Mouse (Mus musculus) adrenal gland, postnatal 14 days (tissue): ENCODE data around the gene Frmd8. TPM values are rescaled to one million over a fixed set of nuclear protein-coding genes. Genes with fewer than 3 reads are reported as not detected.

Experiments used
- DNase-seq: peaks from one replicate; pipeline ENCODE4 v3.0.0; 2021; ENCODE audit warnings: mixed read lengths
- long read RNA-seq, 2 experiments: library from polyadenylated mRNA; stranded (forward); transcript quantifications; one replicate each; pipeline ENCODE4 v2.0.0; 2021
- total RNA-seq: library from RNA; stranded (reverse); gene quantifications from 2 replicates; pipeline ENCODE4 v1.2.3, GENCODE M21; 2021

The Frmd8 gene
- 26.0 and 34.5 TPM in 2 replicates for total RNA-seq
- long read RNA-seq, experiment 1, full-length matches to known transcripts, result 78 of 107 reads
- long read RNA-seq, experiment 1, partial matches to known transcripts, result 8 of 107 reads
- long read RNA-seq, experiment 1, other reads (novel, unspliced or antisense), result 21 of 107 reads
- long read RNA-seq, experiment 2, full-length matches to known transcripts, result 33 of 50 reads
- long read RNA-seq, experiment 2, partial matches to known transcripts, result 4 of 50 reads
- long read RNA-seq, experiment 2, other reads (novel, unspliced or antisense), result 13 of 50 reads

DNA sequence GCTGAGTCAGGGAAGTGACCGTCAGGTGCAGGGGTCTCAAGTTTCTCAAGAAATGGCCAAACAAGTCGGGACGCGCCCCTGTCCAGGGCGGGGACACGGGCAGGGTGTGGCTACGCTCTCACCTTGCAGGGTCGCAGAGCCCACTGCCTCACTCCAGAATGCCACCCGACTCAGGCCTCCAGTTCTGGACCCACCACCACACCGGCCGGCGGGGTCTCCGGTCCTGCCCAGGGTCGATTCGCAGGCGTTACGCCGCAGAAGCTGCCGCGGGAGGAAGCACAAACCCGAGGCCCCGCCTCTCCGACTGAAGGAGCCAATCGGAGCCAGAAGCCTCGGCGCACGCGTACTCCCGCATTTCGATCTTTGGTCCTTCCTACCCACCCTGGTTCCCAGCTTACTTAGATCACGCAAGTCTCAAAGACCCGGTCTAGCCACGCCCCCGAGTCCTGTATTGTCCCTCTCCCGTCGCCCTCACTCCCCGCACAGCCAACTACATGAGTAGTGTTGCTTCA lies at the start of gene Frmd8:
Gene Frmd8 (minus strand): TSS at position 306 of the 512 bp plus-strand sequence.
- DNase-seq, result peak; percentile 96

GRCm38 (mm10) chr19:5924713-5925093 lies 49.6 kb upstream of the Frmd8 start, which contains the start of gene Cdc42ep2:
Gene Cdc42ep2 (minus strand): TSS chr19:5924816.
- peak; percentile 98 for DNase-seq

DNA sequence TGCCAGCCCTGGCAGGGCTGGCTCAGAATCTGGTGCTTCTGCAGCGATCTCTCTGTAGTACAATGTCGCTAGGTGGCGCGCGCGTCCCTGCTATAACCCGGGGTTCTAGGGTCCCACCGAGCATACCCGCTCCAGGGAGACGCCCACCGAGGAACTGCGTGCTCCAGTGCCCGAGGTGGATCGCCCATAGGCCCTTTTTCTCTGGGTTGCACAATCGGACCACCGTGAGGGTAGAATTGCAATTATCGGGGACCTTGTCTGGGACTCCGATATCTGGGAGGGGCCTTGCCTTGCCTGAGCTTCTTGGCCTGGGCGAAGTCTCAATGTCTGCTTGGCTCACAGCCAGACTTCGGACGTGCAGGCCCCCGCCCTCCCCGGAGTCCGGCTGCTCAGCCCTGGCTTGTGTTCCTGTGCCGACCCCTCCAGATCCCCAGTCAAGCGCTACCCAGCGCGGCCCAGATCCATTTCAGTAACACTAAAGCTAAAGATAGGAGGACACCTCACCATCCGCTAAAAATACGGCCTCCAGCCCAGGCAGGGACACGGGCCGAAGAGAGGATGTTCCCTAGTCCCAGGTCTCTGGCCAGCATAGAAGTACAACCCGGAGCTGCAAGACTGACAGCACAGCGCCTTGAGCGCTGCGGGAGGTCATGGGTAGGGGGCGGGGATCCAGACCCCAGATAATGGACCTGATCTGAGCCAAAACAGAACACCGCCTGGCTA lies 49.1 kb upstream of the Frmd8 start:
- peak; percentile 93 for DNase-seq

DNA sequence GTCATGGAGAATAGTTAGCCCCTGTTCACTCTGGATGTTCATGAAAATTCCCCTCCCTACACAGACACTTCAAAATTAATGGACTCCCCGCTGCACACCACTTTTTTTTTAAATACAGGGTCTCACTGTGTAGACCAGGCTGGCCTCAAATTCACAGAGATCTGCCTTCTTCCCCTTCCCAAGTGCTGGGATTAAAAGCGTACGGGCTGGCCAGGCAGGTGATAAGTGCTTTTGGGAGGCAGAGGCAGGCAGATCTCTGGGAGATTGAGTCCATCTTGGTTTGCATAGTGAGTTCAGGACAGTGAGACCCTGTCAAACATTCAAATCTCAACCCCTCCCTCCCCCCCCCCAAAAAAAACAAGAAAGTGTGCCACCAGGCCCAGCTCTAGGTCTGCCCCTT lies 47.9 kb upstream of the Frmd8 start:
- no peak for DNase-seq

GRCm38 (mm10) chr19:5922119-5922942 lies 47.3 kb upstream of the Frmd8 start:
- DNase-seq, result no peak

- DNase-seq, result peak; percentile 37
These were observed 46.6 kb upstream of the Frmd8 start for GRCm38 (mm10) chr19:5921715-5922114.

DNA sequence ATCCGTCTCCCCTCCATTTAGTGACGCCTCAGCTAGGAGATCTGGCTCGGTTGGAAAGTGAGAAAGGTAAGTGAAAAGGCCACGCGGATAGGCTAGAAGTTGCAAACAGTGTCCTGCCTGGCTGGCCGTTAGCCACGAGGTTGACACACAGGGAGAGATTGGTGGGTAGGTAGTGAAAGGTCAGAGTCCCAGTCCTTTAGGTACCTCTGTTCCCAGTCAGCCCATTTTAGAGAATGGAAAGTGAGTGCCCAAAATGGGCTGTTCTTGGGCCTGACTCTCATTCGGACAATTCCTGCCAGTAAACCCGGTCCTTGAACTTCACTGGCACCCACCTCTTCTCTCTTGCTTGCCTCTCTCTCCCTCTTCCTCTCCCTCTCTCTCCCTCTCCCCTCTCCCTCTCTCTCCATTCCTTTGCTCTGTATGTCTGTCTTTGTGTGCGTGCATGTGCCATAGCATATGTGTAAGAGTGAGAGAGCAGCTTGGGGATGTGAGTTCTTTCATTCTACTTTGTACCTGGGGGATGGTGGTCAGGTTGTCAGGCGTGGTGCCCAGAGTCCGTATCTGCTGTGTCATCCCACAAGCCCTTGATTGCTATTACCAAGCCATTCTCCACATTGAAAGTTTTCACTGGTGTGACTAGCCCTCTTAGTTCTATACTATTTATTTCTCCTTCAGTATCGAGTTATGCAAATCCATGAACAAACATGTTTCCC lies 38.1 kb upstream of the Frmd8 start, which contains the start of gene Dpf2:
Gene Dpf2 (minus strand): TSS at position 4 of the 713 bp plus-strand sequence.
- no peak for DNase-seq

DNA sequence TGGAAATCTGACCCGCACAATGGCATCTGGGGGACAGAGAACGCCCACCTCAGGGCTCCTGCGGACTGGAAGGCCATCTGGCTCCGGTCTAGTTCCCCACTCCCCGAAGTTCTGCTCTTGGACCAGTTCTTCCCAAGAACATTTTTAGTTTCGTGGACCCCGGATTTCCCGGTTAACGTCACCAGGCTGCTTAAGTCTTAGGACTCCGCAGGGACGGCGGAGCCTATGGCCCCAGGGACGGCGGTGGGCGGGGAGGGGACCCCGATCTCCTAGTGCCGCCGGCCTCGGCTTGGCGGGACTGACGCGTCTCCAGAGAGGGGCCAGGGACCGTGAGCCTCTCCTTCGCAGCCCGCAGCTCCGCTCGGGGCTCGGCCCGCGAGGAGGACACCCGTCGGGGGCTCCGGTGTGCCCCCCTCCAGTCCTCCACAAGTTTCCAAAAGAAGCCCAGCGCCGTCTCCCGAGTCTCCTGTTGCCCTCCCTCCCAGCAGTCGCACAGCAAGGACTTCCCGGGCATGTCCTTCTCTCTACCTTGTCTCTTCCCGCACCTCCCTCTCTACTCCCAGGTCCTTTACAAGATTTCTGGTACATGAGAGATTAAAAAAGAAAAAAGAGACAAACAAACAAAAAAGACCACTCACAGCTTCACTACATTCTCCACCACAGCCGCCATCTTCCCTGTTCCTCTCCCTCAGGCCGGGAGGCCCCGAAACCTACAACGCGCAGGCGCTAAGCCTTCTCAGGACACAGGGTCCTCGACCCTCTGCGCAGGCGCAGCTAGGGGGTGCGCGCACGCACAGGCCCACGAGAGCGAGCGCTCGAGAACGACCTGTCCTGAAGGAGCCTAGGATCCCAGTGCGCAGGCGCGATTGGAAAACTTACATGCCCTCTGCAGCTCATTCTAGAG lies 37.3 kb upstream of the Frmd8 start:
- DNase-seq, result peak; percentile 100

GRCm38 (mm10) chr19:5911430-5912102 lies 36.5 kb upstream of the Frmd8 start:
- DNase-seq, result no peak

DNA sequence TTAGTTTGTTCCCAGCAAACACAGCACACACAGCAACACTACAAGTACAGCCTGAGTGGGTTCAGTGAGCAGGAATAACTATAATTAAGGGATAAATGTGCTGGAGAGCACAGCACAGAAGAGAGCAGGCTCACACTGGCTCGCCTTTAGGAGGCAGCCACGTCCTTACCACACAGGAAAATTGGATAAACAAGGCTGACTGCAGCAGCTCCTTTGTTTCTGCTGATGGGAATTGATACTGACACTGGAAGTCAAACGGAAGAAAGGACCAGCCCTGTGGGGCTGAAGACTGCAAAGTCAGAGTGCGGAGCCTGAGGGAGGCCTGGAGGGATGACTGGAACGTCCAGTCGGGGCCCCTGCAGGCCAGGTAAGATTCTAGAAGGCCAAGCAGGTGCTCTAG lies 35.1 kb upstream of the Frmd8 start:
- DNase-seq, result no peak

DNA sequence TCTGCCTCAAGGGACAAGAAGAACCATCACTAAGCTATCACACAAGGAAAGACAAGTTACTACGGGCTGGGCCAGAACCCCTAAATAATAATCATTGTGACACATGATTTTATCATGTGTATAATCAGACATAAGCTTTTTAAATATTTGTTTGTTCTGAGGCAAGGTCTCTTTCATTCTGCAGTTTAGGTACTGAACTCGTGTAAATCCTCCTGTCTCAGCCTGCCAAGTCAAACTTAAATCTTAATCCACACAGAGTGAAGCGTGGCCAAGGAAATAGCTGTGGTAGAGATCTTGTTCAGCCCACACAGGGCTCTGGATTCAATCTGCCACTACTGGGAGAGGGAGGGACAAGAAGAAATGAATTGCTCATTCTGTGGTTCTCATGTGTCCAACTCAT lies 32.2 kb upstream of the Frmd8 start:
- no peak for DNase-seq

GRCm38 (mm10) chr19:5894002-5894678 lies 19.1 kb upstream of the Frmd8 start, which contains the start of gene Tigd3:
Gene Tigd3 (minus strand): TSS chr19:5894149.
- DNase-seq, result peak; percentile 96

GRCm38 (mm10) chr19:5893282-5894001 lies 18.4 kb upstream of the Frmd8 start:
- no peak for DNase-seq

DNA sequence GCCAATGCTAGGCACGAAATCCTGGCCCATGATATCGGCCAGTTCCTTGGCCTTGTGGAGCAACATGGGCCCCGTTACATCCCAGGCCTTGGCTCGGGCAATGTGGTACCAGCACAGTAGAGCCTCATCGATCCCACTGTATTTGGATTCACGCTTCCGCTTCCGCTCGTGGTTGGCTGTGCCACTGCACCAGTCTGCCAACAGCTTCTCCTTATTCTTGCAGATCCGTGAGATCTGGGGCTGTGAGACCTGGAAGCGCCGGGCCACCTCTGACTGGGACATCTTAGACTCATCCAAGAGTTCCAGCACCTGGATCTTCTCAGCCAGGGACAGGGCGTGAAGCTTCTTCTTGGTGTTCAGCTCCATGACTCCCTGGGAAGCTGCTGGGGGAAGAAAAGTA lies 17.7 kb upstream of the Frmd8 start:
- no peak for DNase-seq

DNA sequence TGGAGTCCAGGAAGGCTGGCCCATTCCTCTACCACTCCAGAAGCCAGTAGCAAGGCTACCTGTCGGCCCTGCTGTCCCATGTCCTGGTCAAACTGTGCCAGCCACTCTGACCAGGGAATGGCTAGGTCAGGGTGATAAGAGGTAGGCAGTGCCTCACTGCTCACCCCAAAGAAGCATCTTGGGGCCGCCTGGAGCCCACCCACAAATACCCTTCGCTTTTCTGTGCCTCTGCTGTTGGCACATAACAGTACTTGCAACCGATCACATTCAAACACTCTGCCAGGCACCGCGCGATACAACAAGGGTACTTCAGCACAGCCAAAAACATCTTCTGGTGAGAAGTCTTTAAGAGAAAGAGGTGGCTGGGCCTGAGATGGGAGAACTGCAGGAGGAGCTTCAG lies 17.2 kb upstream of the Frmd8 start:
- no peak for DNase-seq

GRCm38 (mm10) chr19:5891521-5892258 lies 16.6 kb upstream of the Frmd8 start:
- peak; percentile 11 for DNase-seq

DNA sequence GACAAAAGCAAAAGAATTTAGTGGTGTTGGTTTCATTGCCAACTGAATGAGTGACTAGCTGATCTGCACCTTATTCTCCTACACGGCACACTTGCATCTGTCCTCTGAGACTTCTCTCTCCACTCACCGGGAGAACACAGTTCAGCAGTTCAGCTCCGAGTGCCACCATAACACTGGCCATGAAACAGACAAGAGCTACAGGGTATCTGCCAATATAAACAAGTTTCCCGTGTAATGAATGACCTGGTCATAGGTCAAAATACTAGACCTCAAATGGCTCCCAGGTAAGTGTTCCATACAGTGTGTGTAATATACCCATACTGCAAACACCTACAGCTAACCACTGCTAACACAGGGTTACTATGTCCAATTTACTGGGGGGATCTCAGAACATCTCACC lies 14.1 kb upstream of the Frmd8 start:
- no peak for DNase-seq

DNA sequence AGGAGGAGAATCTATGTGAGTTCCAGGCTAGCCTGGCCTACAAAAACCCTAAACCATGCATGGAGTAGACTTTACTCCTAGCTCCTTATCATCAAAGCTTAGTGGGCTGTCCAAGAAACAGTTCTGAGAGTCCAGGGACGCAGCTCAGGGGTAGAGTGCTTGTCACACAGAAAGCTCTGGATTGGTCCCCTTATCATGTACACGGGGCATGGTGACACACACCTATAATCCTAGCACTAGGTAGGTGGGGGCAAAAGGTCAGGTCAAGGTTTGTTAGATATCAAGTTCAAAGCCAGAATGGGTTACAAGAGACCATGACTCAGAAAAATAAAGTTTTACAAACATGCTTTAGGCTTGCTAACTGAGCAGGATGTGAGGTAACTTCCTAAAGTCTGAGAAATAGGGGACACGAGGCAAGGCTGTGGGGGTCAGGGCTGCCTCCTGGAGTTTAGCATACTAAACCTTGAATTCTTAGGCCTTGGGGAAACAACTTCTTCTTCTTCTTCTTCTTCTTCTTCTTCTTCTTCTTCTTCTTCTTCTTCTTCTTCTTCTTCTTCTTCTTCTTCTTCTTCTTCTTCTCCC lies 12.3 kb upstream of the Frmd8 start:
- no peak for DNase-seq
